In genomic region chr1:128583279-128583872, GRCm38 (mm10) we compare ENCODE assay signal across 25 mouse cellular contexts. TPM values are rescaled to one million over a fixed set of nuclear protein-coding genes. Genes with fewer than 3 reads are reported as not detected.
A peak's percentile ranks its signal among the peaks of the same experiment; 100 is the strongest.
DNase-seq lines count a peak whose midpoint lies in the region; ATAC-seq and TF ChIP-seq lines count a peak whose summit lies in the region.
"Had no signal": no experiment of that assay in that cellular context is flagged by ENCODE, and none has a peak within 500 bp of the region (broad histone marks: within the 10 kb centered on the region; RNA-seq: fewer than 3 reads in every experiment).

No protein-coding gene starts in this region.

- no peak for TF ChIP-seq CTCF in hindbrain, postnatal 0 days (IDR thresholded peaks at IDR 0.05; ENCODE audit: low read depth)

- H3K4me1 ChIP-seq in forebrain, embryonic 10.5 days: peaks cover 50% of the 10 kb centered on the region
- H3K4me1 ChIP-seq in forebrain, embryonic 12.5 days: peaks cover 51% of the 10 kb centered on the region
- peaks cover 16% of the 10 kb centered on the region for H3K4me1 ChIP-seq in hindbrain, embryonic 15.5 days (replicated peaks)
- H3K4me1 ChIP-seq in hindbrain, postnatal 0 days (ENCODE audit: insufficient read depth, low read length): peaks cover 8% of the 10 kb centered on the region; the same call in 1 of the 2 replicates
- H3K4me1 ChIP-seq in forebrain, embryonic 15.5 days: peaks cover 27% of the 10 kb centered on the region
- no peaks in the 10 kb centered on the region for H3K4me1 ChIP-seq in intestine, embryonic 15.5 days (replicated peaks)

- peak overlapping the region; percentile 21; the same call in 1 of the 2 replicates for H3K27ac ChIP-seq in forebrain, embryonic 10.5 days
- no peak overlapping the region for H3K27ac ChIP-seq in forebrain, embryonic 12.5 days
- peak overlapping the region; percentile 33; the same call in 1 of the 2 replicates for H3K27ac ChIP-seq in hindbrain, embryonic 15.5 days (replicated peaks)
- no peak overlapping the region for H3K27ac ChIP-seq in hindbrain, postnatal 0 days
- 0 out of 2 replicates have a peak overlapping the region, but pooled peaks have one; percentile 1 for H3K27ac ChIP-seq in forebrain, embryonic 15.5 days (replicated peaks)
- H3K27ac ChIP-seq in intestine, embryonic 15.5 days: no peak overlapping the region
- H3K27ac ChIP-seq: embryonic facial prominence, embryonic 15.5 days; kidney, embryonic 15.5 days; midbrain, embryonic 15.5 days had no signal

- peaks cover 10% of the 10 kb centered on the region for H3K36me3 ChIP-seq in forebrain, embryonic 10.5 days (replicated peaks)
- peaks cover 3% of the 10 kb centered on the region; the same call in 1 of the 2 replicates for H3K36me3 ChIP-seq in forebrain, embryonic 12.5 days (replicated peaks)
- no peaks in the 10 kb centered on the region for H3K36me3 ChIP-seq in hindbrain, embryonic 15.5 days
- no peaks in the 10 kb centered on the region for H3K36me3 ChIP-seq in hindbrain, postnatal 0 days (ENCODE audit: insufficient read depth, low read length)
- H3K36me3 ChIP-seq in forebrain, embryonic 15.5 days: no peaks in the 10 kb centered on the region
- no peaks in the 10 kb centered on the region for H3K36me3 ChIP-seq in intestine, embryonic 15.5 days
- H3K36me3 ChIP-seq: embryonic facial prominence, embryonic 15.5 days; G1E; kidney, embryonic 15.5 days; midbrain, embryonic 15.5 days had no signal

- H3K4me3 ChIP-seq in forebrain, embryonic 10.5 days: no peak overlapping the region
- no peak overlapping the region for H3K4me3 ChIP-seq in forebrain, embryonic 12.5 days (replicated peaks)
- H3K4me3 ChIP-seq in hindbrain, embryonic 15.5 days: no peak overlapping the region
- H3K4me3 ChIP-seq in hindbrain, postnatal 0 days (ENCODE audit: low read length): no peak overlapping the region
- H3K4me3 ChIP-seq in forebrain, embryonic 15.5 days: no peak overlapping the region
- H3K4me3 ChIP-seq in intestine, embryonic 15.5 days (replicated peaks): no peak overlapping the region
- H3K4me3 ChIP-seq: embryonic facial prominence, embryonic 15.5 days; kidney, embryonic 15.5 days; midbrain, embryonic 15.5 days had no signal

- H3K9me3 ChIP-seq in forebrain, embryonic 10.5 days: no peaks in the 10 kb centered on the region; the same call in 1 of the 2 replicates
- 0 out of 2 replicates have a peak, but pooled peaks cover 5% of the 10 kb centered on the region for H3K9me3 ChIP-seq in forebrain, embryonic 12.5 days
- no peaks in the 10 kb centered on the region for H3K9me3 ChIP-seq in hindbrain, embryonic 15.5 days
- no peaks in the 10 kb centered on the region for H3K9me3 ChIP-seq in hindbrain, postnatal 0 days (ENCODE audit: low read length)
- H3K9me3 ChIP-seq in forebrain, embryonic 15.5 days: 0 out of 2 replicates have a peak, but pooled peaks cover 5% of the 10 kb centered on the region
- no peaks in the 10 kb centered on the region for H3K9me3 ChIP-seq in intestine, embryonic 15.5 days
- H3K9me3 ChIP-seq: embryonic facial prominence, embryonic 15.5 days; kidney, embryonic 15.5 days; midbrain, embryonic 15.5 days had no signal

- no peak overlapping the region for H3K4me2 ChIP-seq in forebrain, embryonic 12.5 days
- no peak overlapping the region for H3K4me2 ChIP-seq in hindbrain, embryonic 15.5 days
- no peak overlapping the region for H3K4me2 ChIP-seq in hindbrain, postnatal 0 days (ENCODE audit: low read depth, low read length)
- no peak overlapping the region for H3K4me2 ChIP-seq in forebrain, embryonic 15.5 days (replicated peaks)
- no peak overlapping the region for H3K4me2 ChIP-seq in intestine, embryonic 15.5 days (replicated peaks)
- H3K4me2 ChIP-seq: embryonic facial prominence, embryonic 15.5 days; heart, embryonic 11.5 days; kidney, embryonic 15.5 days; midbrain, embryonic 15.5 days had no signal

- 71% methylated on average over 6 of the region's 6 CpGs for WGBS in forebrain, embryonic 10.5 days
- 52% methylated on average over 6 of the region's 6 CpGs for WGBS in forebrain, embryonic 12.5 days
- 50% methylated on average over 6 of the region's 6 CpGs for WGBS in hindbrain, embryonic 15.5 days
- 38% methylated on average over 6 of the region's 6 CpGs for WGBS in hindbrain, postnatal 0 days
- 26% methylated on average over 6 of the region's 6 CpGs for WGBS in forebrain, embryonic 15.5 days
- WGBS in intestine, embryonic 15.5 days: 44% methylated on average over 6 of the region's 6 CpGs

- DNase-seq in forebrain, embryonic 10.5 days (ENCODE audit: extremely low spot score, low spot score): no peak
- no peak for DNase-seq in hindbrain, postnatal 0 days (ENCODE audit: low spot score)
- peak; percentile 87 for DNase-seq in A20 (ENCODE audit: low read depth, low spot score)
- DNase-seq in adrenal gland, postnatal 10 days: no peak
- DNase-seq: adrenal gland, adult 8-10 months; cerebellum, adult 2 months; cerebellum, postnatal 36 days; embryo, embryonic 11 days; gastrocnemius, postnatal 10 days; heart, adult 11 months; kidney, adult 11 months; kidney, postnatal 36 days; layer of hippocampus, postnatal 36 days; right cerebral cortex, postnatal 25 days; thymus, postnatal 25 days had no signal

- ATAC-seq in forebrain, embryonic 12.5 days (ENCODE audit: low FRiP score): no peak
- no peak for ATAC-seq in hindbrain, embryonic 15.5 days (ENCODE audit: low FRiP score, low read depth)
- ATAC-seq in hindbrain, postnatal 0 days: no peak
- no peak for ATAC-seq in forebrain, embryonic 15.5 days (replicated peaks)
- no peak for ATAC-seq in intestine, embryonic 15.5 days
- ATAC-seq: lung, postnatal 0 days; midbrain, embryonic 15.5 days had no signal

- no peak overlapping the region for H3K9ac ChIP-seq in forebrain, embryonic 12.5 days
- no peak overlapping the region for H3K9ac ChIP-seq in hindbrain, embryonic 15.5 days
- no peak overlapping the region for H3K9ac ChIP-seq in hindbrain, postnatal 0 days (replicated peaks; ENCODE audit: low read length)
- H3K9ac ChIP-seq in forebrain, embryonic 15.5 days (replicated peaks): no peak overlapping the region
- H3K9ac ChIP-seq in intestine, embryonic 15.5 days: no peak overlapping the region
- H3K9ac ChIP-seq: embryonic facial prominence, embryonic 15.5 days; kidney, embryonic 15.5 days; midbrain, embryonic 15.5 days had no signal

- H3K27me3 ChIP-seq in forebrain, embryonic 10.5 days (ENCODE audit: poor library complexity, severe bottlenecking): peaks cover 23% of the 10 kb centered on the region
- H3K27me3 ChIP-seq in forebrain, embryonic 12.5 days: peaks cover 6% of the 10 kb centered on the region; the same call in 1 of the 2 replicates
- no peaks in the 10 kb centered on the region for H3K27me3 ChIP-seq in hindbrain, embryonic 15.5 days
- H3K27me3 ChIP-seq in hindbrain, postnatal 0 days (ENCODE audit: insufficient read depth, low read length): no peaks in the 10 kb centered on the region
- no peaks in the 10 kb centered on the region for H3K27me3 ChIP-seq in forebrain, embryonic 15.5 days
- no peaks in the 10 kb centered on the region for H3K27me3 ChIP-seq in intestine, embryonic 15.5 days (replicated peaks)
- H3K27me3 ChIP-seq: embryonic facial prominence, embryonic 15.5 days; kidney, embryonic 15.5 days; midbrain, embryonic 15.5 days had no signal

RNA-seq across cellular contexts. Expression of gene Cxcr4, which starts 8.7 kb away (rescaled TPM):
- 6.6 and 7.9 TPM in 2 replicates for polyA plus RNA-seq in forebrain, embryonic 10.5 days (2016; fragmentation: Nextera tagmentation; extraction: Ambion mirVana)
- 9.5 and 10.1 TPM in 2 replicates for polyA plus RNA-seq in forebrain, embryonic 12.5 days (2016; fragmentation: Nextera tagmentation; extraction: Ambion mirVana)
- polyA plus RNA-seq in hindbrain, embryonic 15.5 days (2015; fragmentation: Nextera tagmentation; extraction: Ambion mirVana): 9.2 and 10.0 TPM in 2 replicates
- 76.1 and 95.8 TPM in 2 replicates for total RNA-seq in hindbrain, postnatal 0 days (2014; rRNA removed)
- 5.1 and 5.2 TPM in 2 replicates for polyA plus RNA-seq in hindbrain, postnatal 0 days (2015; fragmentation: Nextera tagmentation; extraction: Ambion mirVana)
- polyA plus RNA-seq in forebrain, embryonic 15.5 days (2015; fragmentation: Nextera tagmentation; extraction: Ambion mirVana): 10.7 and 11.0 TPM in 2 replicates
- 2.8 and 3.1 TPM in 2 replicates for polyA plus RNA-seq in intestine, embryonic 15.5 days (2015; fragmentation: Nextera tagmentation; extraction: Ambion mirVana)
- 10 to 100 TPM; 39.8 to 49.6 TPM for total RNA-seq in adrenal gland, postnatal 10 days (2021)
- polyA plus RNA-seq: G1E had no signal

Comparison
In these comparisons a context has a peak if more than half of its experiments do, and no peak if none do; other contexts are left out.
1. H3K27ac ChIP-seq: peak in forebrain, embryonic 10.5 days (single experiment), hindbrain, embryonic 15.5 days (single experiment) and forebrain, embryonic 15.5 days (single experiment); none in forebrain, embryonic 12.5 days (single experiment), hindbrain, postnatal 0 days (single experiment) and intestine, embryonic 15.5 days (single experiment).